Mouse (Mus musculus) brain, embryonic 14.5 days (tissue): Measurements from ENCODE around the gene Elp4.

ENCODE experiments used
- CTCF ChIP-seq: fragments of 200-500 bp; IDR thresholded peaks from 2 replicates; pipeline ENCODE4 v1.5.1; 2012; ENCODE audit warnings: inconsistent platforms, mild to moderate bottlenecking, moderate library complexity, borderline replicate concordance; ENCODE audit not compliant: insufficient read depth, insufficient read length; ENCODE audit errors: extremely low read depth
- POLR2A ChIP-seq: fragments of 200-500 bp; IDR thresholded peaks from 2 replicates; pipeline ENCODE4 v1.6.1; 2012; ENCODE audit warnings: mild to moderate bottlenecking, inconsistent platforms, borderline replicate concordance; ENCODE audit not compliant: poor library complexity, insufficient read depth, insufficient read length, severe bottlenecking; ENCODE audit errors: extremely low read depth

DNA sequence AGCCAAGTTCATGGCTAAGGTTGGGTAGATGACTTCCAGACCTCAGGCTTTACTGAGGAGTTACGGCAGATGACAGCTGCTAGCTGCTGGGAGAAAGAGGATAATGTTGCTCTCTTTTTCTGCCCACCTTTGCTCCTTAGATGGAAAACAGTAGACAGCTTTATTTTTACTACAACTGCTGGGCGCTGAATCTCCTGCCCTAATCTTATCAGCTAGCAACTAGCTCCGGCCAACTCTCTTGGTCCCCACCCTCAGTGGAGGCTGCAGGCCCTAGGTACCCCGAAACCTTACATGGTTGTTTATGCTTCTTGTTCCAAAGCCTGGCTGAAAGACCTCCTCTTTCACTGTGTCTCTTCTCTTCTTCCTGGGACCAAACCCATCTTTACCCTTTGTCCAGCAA lies 49.5 kb upstream of the Elp4 start:
- TF ChIP-seq POLR2A = no peak
- TF ChIP-seq CTCF = no peak
